Comparison of ENCODE assay signal across 8 mouse cellular contexts in genomic region chr5:146220879-146221714, GRCm38 (mm10). TPM values are rescaled to one million over a fixed set of nuclear protein-coding genes. Genes with fewer than 3 reads are reported as not detected.
A peak's percentile ranks its signal among the peaks of the same experiment; 100 is the strongest.
DNase-seq lines count a peak whose midpoint lies in the region; ATAC-seq and TF ChIP-seq lines count a peak whose summit lies in the region.

Gene Rnf6, minus strand, starts transcription at chr5:146221555.

- H3K4me3 ChIP-seq in bone marrow, adult 2 months (replicated peaks; ENCODE audit: control insufficient read depth, low read depth, low read length): peak within 1 kb of the TSS; percentile 99
- H3K4me3 ChIP-seq in embryonic facial prominence, embryonic 15.5 days (replicated peaks): peak within 1 kb of the TSS; percentile 77
- peak within 1 kb of the TSS; percentile 79 for H3K4me3 ChIP-seq in limb, embryonic 14.5 days (replicated peaks; ENCODE audit: low read length)
- H3K4me3 ChIP-seq in midbrain, postnatal 0 days (ENCODE audit: low read depth, low read length): peak within 1 kb of the TSS; percentile 70

- H3K4me2 ChIP-seq in embryonic facial prominence, embryonic 15.5 days (replicated peaks): peak within 1 kb of the TSS; percentile 62
- H3K4me2 ChIP-seq in limb, embryonic 14.5 days (replicated peaks; ENCODE audit: low read depth, low read length, severe bottlenecking): peak within 1 kb of the TSS; percentile 67
- peak within 1 kb of the TSS; percentile 66 for H3K4me2 ChIP-seq in midbrain, postnatal 0 days (ENCODE audit: low read depth, low read length, poor library complexity, severe bottlenecking)

- no peaks in the 10 kb centered on the region for H3K27me3 ChIP-seq in embryonic facial prominence, embryonic 15.5 days
- H3K27me3 ChIP-seq in limb, embryonic 14.5 days (ENCODE audit: control insufficient read depth, insufficient read depth, low read length): no peaks in the 10 kb centered on the region
- H3K27me3 ChIP-seq in midbrain, postnatal 0 days (ENCODE audit: insufficient read depth, low read length): no peaks in the 10 kb centered on the region

- peaks cover 24% of the 10 kb centered on the region for H3K36me3 ChIP-seq in embryonic facial prominence, embryonic 15.5 days
- H3K36me3 ChIP-seq in limb, embryonic 14.5 days (ENCODE audit: control insufficient read depth, insufficient read depth, low read length): peaks cover 32% of the 10 kb centered on the region
- H3K36me3 ChIP-seq in midbrain, postnatal 0 days (ENCODE audit: insufficient read depth, low read length): peaks cover 7% of the 10 kb centered on the region; the same call in 1 of the 2 replicates

- peak; percentile 98 for DNase-seq in 416B (ENCODE audit: low read depth)
- DNase-seq in heart, adult 8-10 months (ENCODE audit: low spot score): peak; percentile 95
- peak; percentile 97 for DNase-seq in kidney, adult 9 months
- DNase-seq in limb, embryonic 14.5 days (ENCODE audit: low spot score): peak; percentile 97
- DNase-seq in midbrain, postnatal 0 days (ENCODE audit: low spot score): peak; percentile 98
- DNase-seq in spleen, postnatal 14 days (ENCODE audit: low spot score in 2 of 2): peak; percentile 83 to 88

- no peaks in the 10 kb centered on the region for H3K4me1 ChIP-seq in bone marrow, adult 2 months (ENCODE audit: control insufficient read depth, insufficient read depth, low read length)
- H3K4me1 ChIP-seq in embryonic facial prominence, embryonic 15.5 days: 0 out of 2 replicates have a peak, but pooled peaks cover 10% of the 10 kb centered on the region
- H3K4me1 ChIP-seq in limb, embryonic 14.5 days (ENCODE audit: control insufficient read depth, insufficient read depth, low read length): no peaks in the 10 kb centered on the region
- H3K4me1 ChIP-seq in midbrain, postnatal 0 days (ENCODE audit: insufficient read depth, low read length): peaks cover 3% of the 10 kb centered on the region

- H3K27ac ChIP-seq in bone marrow, adult 2 months (ENCODE audit: control insufficient read depth, insufficient read depth, low read depth, low read length, poor library complexity): peak within 1 kb of the TSS; percentile 100
- H3K27ac ChIP-seq in embryonic facial prominence, embryonic 15.5 days (replicated peaks): peak within 1 kb of the TSS; percentile 98
- H3K27ac ChIP-seq in limb, embryonic 14.5 days (replicated peaks; ENCODE audit: low read depth, low read length): peak within 1 kb of the TSS; percentile 96
- H3K27ac ChIP-seq in midbrain, postnatal 0 days (ENCODE audit: low read depth, low read length): peak within 1 kb of the TSS; percentile 99

- peak within 1 kb of the TSS; percentile 66 for H3K9ac ChIP-seq in embryonic facial prominence, embryonic 15.5 days
- peak within 1 kb of the TSS; percentile 88 for H3K9ac ChIP-seq in limb, embryonic 14.5 days (ENCODE audit: low read depth, low read length, severe bottlenecking)
- peak within 1 kb of the TSS; percentile 90 for H3K9ac ChIP-seq in midbrain, postnatal 0 days (replicated peaks; ENCODE audit: low read length, poor library complexity, severe bottlenecking)

- TF ChIP-seq CTCF in bone marrow, adult 2 months (IDR thresholded peaks at IDR 0.05; ENCODE audit: control insufficient read depth, insufficient read depth, low read length): no peak
- peak; percentile 55 for TF ChIP-seq CTCF in midbrain, postnatal 0 days (IDR thresholded peaks at IDR 0.05)

- peak; percentile 99 for ATAC-seq in embryonic facial prominence, embryonic 15.5 days (ENCODE audit: insufficient number of reproducible peaks, low FRiP score, low TSS enrichment, low read depth)
- ATAC-seq in limb, embryonic 14.5 days (ENCODE audit: low FRiP score, low read depth): peak; percentile 100
- ATAC-seq in midbrain, postnatal 0 days (ENCODE audit: low FRiP score): peak; percentile 100

- TF ChIP-seq POLR2A in bone marrow, adult 2 months (IDR thresholded peaks at IDR 0.05; ENCODE audit: borderline replicate concordance, control insufficient read depth, low read depth, low read length): peak; percentile 79; the same call in 1 of the 2 replicates
- no peak; the same call in 1 of the 2 replicates for TF ChIP-seq POLR2A in limb, embryonic 14.5 days (IDR thresholded peaks at IDR 0.05; ENCODE audit: borderline replicate concordance, extremely low read depth, insufficient read depth, insufficient read length)

- H3K9me3 ChIP-seq in embryonic facial prominence, embryonic 15.5 days (replicated peaks): no peaks in the 10 kb centered on the region
- H3K9me3 ChIP-seq in limb, embryonic 14.5 days (ENCODE audit: control insufficient read depth, low read length): no peaks in the 10 kb centered on the region
- H3K9me3 ChIP-seq in midbrain, postnatal 0 days (ENCODE audit: low read length): no peaks in the 10 kb centered on the region

- WGBS in bone marrow, adult 2 months: under 1% methylated on average over 67 of the region's 67 CpGs
- under 1% methylated on average over 67 of the region's 67 CpGs for WGBS in embryonic facial prominence, embryonic 15.5 days
- WGBS in limb, embryonic 14.5 days: under 1% methylated on average over 61 of the region's 67 CpGs
- 1% methylated on average over 63 of the region's 67 CpGs for WGBS in midbrain, postnatal 0 days

RNA-seq across cellular contexts. Expression of gene Rnf6, which starts in this region (rescaled TPM):
- polyA plus RNA-seq in bone marrow, adult 2 months (2011; ENCODE audit: insufficient read depth, insufficient read length, low replicate concordance, missing spikeins): 5.8 and 13.2 TPM in 2 replicates
- 49.4 and 51.5 TPM in 2 replicates for polyA plus RNA-seq in embryonic facial prominence, embryonic 15.5 days (2015; fragmentation: Nextera tagmentation; extraction: Ambion mirVana)
- total RNA-seq in heart, adult 8-10 months (2022): 10 to 100 TPM; 35.4 to 43.8 (median 40.9) TPM
- 16.6 and 25.4 TPM in 2 replicates for polyA plus RNA-seq in limb, embryonic 14.5 days (2012; rRNA removed)
- 36.6 and 37.8 TPM in 2 replicates for polyA plus RNA-seq in limb, embryonic 14.5 days (2014; fragmentation: Nextera tagmentation; extraction: Ambion mirVana)
- total RNA-seq in midbrain, postnatal 0 days (2014; rRNA removed): 9.0 and 12.8 TPM in 2 replicates
- 24.6 and 29.9 TPM in 2 replicates for polyA plus RNA-seq in midbrain, postnatal 0 days (2015; fragmentation: Nextera tagmentation; extraction: Ambion mirVana)

Comparison
In these comparisons a context has a peak if more than half of its experiments do, and no peak if none do; other contexts are left out.
1. Peak in every context shown above with its lines: DNase-seq, ATAC-seq, H3K4me3 ChIP-seq and H3K27ac ChIP-seq.